Mouse (Mus musculus) forebrain, embryonic 16.5 days (tissue): ENCODE results near the gene Mkln1. TPM values are rescaled to one million over a fixed set of nuclear protein-coding genes. Genes with fewer than 3 reads are reported as not detected.
A peak's percentile ranks its signal among the peaks of the same experiment; 100 is the strongest.

Experiments
- ATAC-seq: fragments of 200-750 bp; cut with Nextera tagmentation; 2 replicates; pipeline ENCODE4 v1.8.0; 2017; ENCODE audit warnings: mild to moderate bottlenecking, moderate library complexity
- H3K27ac ChIP-seq: fragments of 300-500 bp; sonication (generic); 2 replicates; pipeline ENCODE4 v1.5.1; 2014; ENCODE audit warnings: low read length, control low read depth
- H3K27me3 ChIP-seq: fragments of 300-500 bp; sonication (generic); replicated peaks from 2 replicates; pipeline ENCODE4 v1.6.1; 2014; ENCODE audit warnings: low read length; ENCODE audit not compliant: control insufficient read depth, insufficient read depth
- H3K36me3 ChIP-seq: fragments of 300-500 bp; sonication (generic); 2 replicates; pipeline ENCODE4 v1.6.1; 2014; ENCODE audit not compliant: control insufficient read depth, insufficient read depth
- H3K4me1 ChIP-seq: fragments of 300-500 bp; sonication (generic); replicated peaks from 2 replicates; pipeline ENCODE4 v1.6.1; 2014; ENCODE audit warnings: low read length; ENCODE audit not compliant: control insufficient read depth, insufficient read depth
- H3K4me2 ChIP-seq: fragments of 300-500 bp; sonication (generic); 2 replicates; pipeline ENCODE4 v1.6.1; 2014; ENCODE audit warnings: mild to moderate bottlenecking, low read length, control low read depth
- H3K4me3 ChIP-seq: fragments of 300-500 bp; sonication (generic); replicated peaks from 2 replicates; pipeline ENCODE4 v1.5.1; 2014; ENCODE audit warnings: mild to moderate bottlenecking, low read length, control low read depth
- H3K9ac ChIP-seq: fragments of 300-500 bp; sonication (generic); replicated peaks from 2 replicates; pipeline ENCODE4 v1.6.1; 2014; ENCODE audit warnings: low read depth, low read length, control low read depth
- H3K9me3 ChIP-seq: fragments of 300-500 bp; sonication (generic); 2 replicates; pipeline ENCODE4 v1.6.1; 2016; ENCODE audit warnings: low read length; ENCODE audit not compliant: control insufficient read depth
- WGBS: fragments of 180-500 bp; shearing (Covaris S2); extraction: QIAGEN DNeasy Blood & Tissue Kit; methylation state at CpG from one replicate; pipeline ENCODE4 v1.1.7; 2014; 5-methylcytosine and 5-hydroxymethylcytosine counted together
- polyA plus RNA-seq: library from polyadenylated mRNA; unstranded; fragments of >200 nt; fragmentation: Nextera tagmentation; extraction: Ambion mirVana; gene quantifications from 2 replicates; pipeline ENCODE4 v1.2.1, GENCODE M21; 2015

Gene Mkln1
- polyA plus RNA-seq, 1 experiment from 2014 or later: 159 TPM

- Histone ChIP-seq H3K4me3 (no peak overlapping the region), H3K9ac (no peak overlapping the region), H3K27me3 (no peaks in the 10 kb centered on the region), H3K36me3 (no peaks in the 10 kb centered on the region), H3K4me1 (peaks cover 25% of the 10 kb centered on the region), H3K9me3 (no peaks in the 10 kb centered on the region), H3K27ac (no peak overlapping the region), H3K4me2 (no peak overlapping the region)
- no peak for ATAC-seq
- WGBS: 82% methylated on average over 4 of the region's 4 CpGs
Observed at GRCm38 (mm10) chr6:31396118-31396517, 2.4 kb upstream of the Mkln1 start.

DNA sequence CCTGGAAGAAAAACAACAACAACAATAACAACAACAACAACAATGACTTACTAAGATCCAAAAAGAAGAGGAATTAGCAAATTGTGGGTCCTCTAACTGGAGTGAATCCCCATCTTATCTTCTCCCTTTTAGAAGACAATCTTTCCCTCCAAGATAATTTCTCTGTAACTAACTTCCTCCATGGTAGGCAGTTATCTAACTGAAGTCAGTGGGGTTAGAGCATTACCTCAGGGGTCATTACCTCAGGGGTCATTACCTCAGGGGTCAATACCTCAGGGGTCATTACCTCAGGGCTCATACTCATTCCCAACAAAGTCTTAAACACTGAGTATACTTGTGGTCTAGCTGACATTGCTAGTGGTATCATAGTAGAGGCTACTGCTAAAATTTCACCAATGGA, 1.2 kb upstream of the Mkln1 start:
- no peak overlapping the region for H3K4me3 ChIP-seq
- no peaks in the 10 kb centered on the region for H3K27me3 ChIP-seq
- ATAC-seq: no peak
- H3K4me2 ChIP-seq: no peak overlapping the region
- no peak overlapping the region for H3K27ac ChIP-seq
- H3K9me3 ChIP-seq: no peaks in the 10 kb centered on the region
- H3K36me3 ChIP-seq: no peaks in the 10 kb centered on the region
- H3K4me1 ChIP-seq: peaks cover 28% of the 10 kb centered on the region
- H3K9ac ChIP-seq: no peak overlapping the region

DNA sequence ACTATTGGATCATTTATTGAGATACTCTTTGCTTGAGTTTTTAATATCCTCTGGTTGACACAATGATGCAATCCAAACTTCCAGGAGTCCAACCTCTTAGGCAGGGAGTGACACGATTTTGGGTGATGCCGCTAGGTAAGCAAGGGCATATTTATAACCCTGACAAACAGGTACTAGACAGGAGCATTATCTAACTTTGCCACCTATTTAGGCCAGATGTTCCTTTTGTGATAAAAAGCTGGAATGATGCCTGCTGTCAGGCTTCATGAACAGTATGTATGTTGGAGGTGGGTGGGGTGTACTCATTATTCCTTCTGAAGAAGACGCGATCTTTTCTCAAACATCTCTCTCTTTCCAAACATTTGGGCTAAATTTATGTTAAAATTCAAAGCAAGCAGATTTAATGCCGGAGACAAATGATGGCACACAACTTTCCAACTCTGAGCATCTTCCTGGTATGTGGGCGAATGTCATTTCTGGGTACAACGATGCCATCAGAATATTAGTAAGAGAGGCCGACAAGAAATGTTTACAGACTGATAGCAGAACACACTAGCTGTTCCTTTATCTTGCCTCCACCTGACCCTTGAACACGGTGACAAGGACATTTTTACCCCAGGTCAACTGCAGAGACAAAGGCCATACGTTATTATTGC, 632 bp upstream of the Mkln1 start:
- Histone ChIP-seq H3K9ac (peak overlapping the region; percentile 85), H3K27ac (peak overlapping the region; percentile 92), H3K4me3 (peak overlapping the region; percentile 93), H3K4me1 (peaks cover 28% of the 10 kb centered on the region), H3K4me2 (peak overlapping the region; percentile 48), H3K27me3 (no peaks in the 10 kb centered on the region), H3K9me3 (no peaks in the 10 kb centered on the region), H3K36me3 (no peaks in the 10 kb centered on the region)
- no peak for ATAC-seq
- 61% methylated on average over 10 of the region's 10 CpGs for WGBS

- H3K36me3 ChIP-seq: no peaks in the 10 kb centered on the region
- no peaks in the 10 kb centered on the region for H3K27me3 ChIP-seq
- peak overlapping the region; percentile 93 for H3K4me3 ChIP-seq
- ATAC-seq: peak; percentile 49
- peak overlapping the region; percentile 92 for H3K27ac ChIP-seq
- peak overlapping the region; percentile 92 for H3K4me2 ChIP-seq
- no peaks in the 10 kb centered on the region for H3K9me3 ChIP-seq
- peaks cover 28% of the 10 kb centered on the region for H3K4me1 ChIP-seq
- peak overlapping the region; percentile 85 for H3K9ac ChIP-seq
- WGBS: 0% methylated on average over 28 of the region's 28 CpGs
Observed at GRCm38 (mm10) chr6:31399206-31399549, 643 bp downstream of the Mkln1 start.

GRCm38 (mm10) chr6:31399566-31399965, 1.0 kb downstream of the Mkln1 start:
- Histone ChIP-seq H3K4me1 (peaks cover 31% of the 10 kb centered on the region), H3K9me3 (no peaks in the 10 kb centered on the region), H3K27ac (no peak overlapping the region), H3K27me3 (no peaks in the 10 kb centered on the region), H3K36me3 (no peaks in the 10 kb centered on the region), H3K4me3 (peak overlapping the region; percentile 93), H3K9ac (peak overlapping the region; percentile 85), H3K4me2 (peak overlapping the region; percentile 92)
- ATAC-seq: no peak
- 2% methylated on average over 13 of the region's 13 CpGs for WGBS

DNA sequence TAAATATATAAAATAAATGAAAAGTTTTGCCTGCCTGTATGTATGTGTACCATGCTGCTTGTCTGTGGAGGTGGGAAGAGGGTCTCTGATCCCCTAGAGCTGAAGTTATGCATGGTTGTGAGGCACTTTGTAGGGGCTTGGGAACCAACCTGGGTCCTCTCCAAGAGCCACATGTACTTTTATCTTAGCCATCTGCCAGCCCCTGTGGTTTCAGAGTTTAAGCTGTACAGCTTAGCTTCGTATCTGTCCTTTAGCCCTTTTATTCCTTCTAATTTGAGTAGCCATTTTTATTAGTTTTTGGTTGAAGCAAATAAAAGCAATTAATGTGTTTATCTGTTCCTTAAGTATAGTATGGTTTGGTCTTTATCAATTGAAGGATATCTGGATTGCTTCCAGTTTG, 12.5 kb downstream of the Mkln1 start:
- no peak overlapping the region for H3K4me3 ChIP-seq
- H3K27ac ChIP-seq: no peak overlapping the region
- peaks cover 22% of the 10 kb centered on the region for H3K4me1 ChIP-seq
- no peak for ATAC-seq
- no peaks in the 10 kb centered on the region for H3K27me3 ChIP-seq
- no peak overlapping the region for H3K9ac ChIP-seq
- H3K4me2 ChIP-seq: no peak overlapping the region
- no peaks in the 10 kb centered on the region for H3K36me3 ChIP-seq
- 43% methylated on average over 1 of the region's 1 CpGs for WGBS
- H3K9me3 ChIP-seq: no peaks in the 10 kb centered on the region

- Histone ChIP-seq H3K4me3 (no peak overlapping the region), H3K9ac (no peak overlapping the region), H3K9me3 (no peaks in the 10 kb centered on the region), H3K4me2 (no peak overlapping the region), H3K4me1 (peaks cover 22% of the 10 kb centered on the region), H3K36me3 (no peaks in the 10 kb centered on the region), H3K27ac (no peak overlapping the region), H3K27me3 (no peaks in the 10 kb centered on the region)
- ATAC-seq: peak; percentile 68
Observed at GRCm38 (mm10) chr6:31412487-31412886, 14.0 kb downstream of the Mkln1 start.

GRCm38 (mm10) chr6:31413556-31413955, 15.0 kb downstream of the Mkln1 start:
- ATAC-seq: no peak
- no peaks in the 10 kb centered on the region for H3K27me3 ChIP-seq
- H3K4me3 ChIP-seq: no peak overlapping the region
- H3K9ac ChIP-seq: no peak overlapping the region
- no peak overlapping the region for H3K4me2 ChIP-seq
- no peaks in the 10 kb centered on the region for H3K36me3 ChIP-seq
- no peaks in the 10 kb centered on the region for H3K9me3 ChIP-seq
- H3K4me1 ChIP-seq: peaks cover 22% of the 10 kb centered on the region
- no peak overlapping the region for H3K27ac ChIP-seq

DNA sequence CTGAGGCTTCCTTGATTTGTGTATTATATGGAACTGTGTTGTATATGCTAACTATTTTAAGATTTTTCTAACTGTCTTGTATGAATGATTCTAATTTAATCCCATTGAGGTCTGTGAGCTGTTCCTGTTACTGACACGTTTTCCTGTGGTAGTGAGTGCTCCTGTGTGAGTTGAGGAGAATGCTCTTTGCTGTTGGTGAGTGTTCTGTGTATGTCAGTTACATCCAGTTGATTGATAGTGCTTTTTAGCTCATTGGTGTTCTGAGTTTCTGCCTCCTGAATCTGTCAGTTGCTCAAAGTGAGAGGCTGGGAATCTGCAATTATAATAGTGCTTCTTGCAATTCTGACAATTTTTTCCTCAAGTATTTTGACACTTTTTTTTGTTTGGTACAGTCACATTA, 15.8 kb downstream of the Mkln1 start:
- 27% methylated on average over 1 of the region's 1 CpGs for WGBS
- Histone ChIP-seq H3K4me2 (no peak overlapping the region), H3K4me3 (no peak overlapping the region), H3K27ac (no peak overlapping the region), H3K9ac (no peak overlapping the region), H3K9me3 (no peaks in the 10 kb centered on the region), H3K4me1 (peaks cover 22% of the 10 kb centered on the region), H3K36me3 (no peaks in the 10 kb centered on the region), H3K27me3 (no peaks in the 10 kb centered on the region)
- ATAC-seq: no peak

DNA sequence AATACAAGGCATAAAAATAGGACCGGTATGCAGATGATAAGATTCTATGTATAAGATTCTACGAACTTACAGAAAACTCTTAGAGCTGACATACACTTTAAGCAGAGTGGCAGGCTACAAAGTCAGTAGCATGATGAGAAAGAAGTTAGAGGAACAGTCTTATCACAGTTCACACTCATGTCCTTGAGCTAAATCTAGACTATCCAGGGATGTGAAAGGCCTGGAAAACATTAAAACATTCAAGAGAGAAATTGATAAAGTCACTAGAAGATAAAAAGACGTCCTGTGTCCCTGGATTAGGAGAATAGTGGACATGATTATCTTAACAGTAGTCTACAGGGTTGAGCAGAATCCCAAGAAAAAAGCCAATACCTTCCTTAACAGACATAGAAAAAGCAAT, 26.9 kb downstream of the Mkln1 start:
- WGBS: 94% methylated on average over 3 of the region's 3 CpGs
- no peak overlapping the region for H3K4me3 ChIP-seq
- no peak overlapping the region for H3K27ac ChIP-seq
- no peak for ATAC-seq
- H3K27me3 ChIP-seq: no peaks in the 10 kb centered on the region
- no peaks in the 10 kb centered on the region for H3K4me1 ChIP-seq
- no peak overlapping the region for H3K9ac ChIP-seq
- peaks cover 5% of the 10 kb centered on the region; the same call in 1 of the 2 replicates for H3K36me3 ChIP-seq
- no peak overlapping the region for H3K4me2 ChIP-seq
- H3K9me3 ChIP-seq: no peaks in the 10 kb centered on the region
